Mouse (Mus musculus): Measurements from ENCODE around the gene Mtfr1l. TPM values are rescaled to one million over a fixed set of nuclear protein-coding genes. Genes with fewer than 3 reads are reported as not detected.

Mtfr1l gene
- 100 to 1,000 TPM in 1 of 3 experiments, 10 to 100 TPM in 2; 64.7 to 110 (median 89.2) TPM for polyA plus RNA-seq (2017; shearing (Covaris generic))

DNA sequence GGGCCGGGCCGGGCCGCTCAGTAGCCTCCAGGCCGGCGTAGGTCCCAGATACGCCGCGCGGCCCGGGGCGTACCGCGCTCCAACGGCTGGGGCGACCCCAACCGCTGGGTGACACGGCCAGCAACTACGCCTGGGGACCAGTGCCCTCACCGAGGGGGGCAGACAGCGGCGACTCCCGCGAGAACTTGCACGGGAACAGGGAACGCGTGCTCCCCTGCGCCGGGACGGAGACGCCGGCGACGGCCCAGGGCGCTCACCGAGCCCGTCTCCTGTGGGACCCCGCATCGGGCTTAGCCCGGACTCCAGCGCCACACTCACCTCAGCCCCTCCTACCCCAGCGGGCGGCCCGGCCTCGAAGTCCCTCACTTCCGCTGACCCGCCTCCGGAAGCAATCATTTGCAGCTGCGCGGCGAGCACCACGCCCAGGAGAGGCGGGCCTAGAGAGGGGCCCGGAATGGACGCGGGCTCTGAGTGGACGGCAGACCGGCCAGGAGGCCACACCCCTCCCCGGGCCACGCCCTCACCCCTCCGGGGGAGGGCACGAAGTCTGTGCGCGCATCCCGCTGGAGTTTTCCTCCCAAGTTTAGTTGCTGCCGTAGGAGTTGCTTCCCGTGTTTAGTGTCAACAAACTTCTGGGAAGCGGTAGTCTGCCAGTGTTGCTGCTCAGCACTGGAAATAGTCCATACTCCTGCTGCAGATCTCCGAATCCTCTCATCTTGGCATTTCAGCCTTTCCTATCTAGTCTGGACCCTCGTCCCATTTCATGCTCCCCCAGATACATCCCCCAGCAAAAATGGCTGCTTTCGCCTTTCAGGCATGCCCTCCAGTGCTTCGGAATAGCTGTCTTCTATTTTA is at the start of gene Mtfr1l:
Gene Mtfr1l (minus strand): TSS at position 456 of the 855 bp plus-strand sequence.
- ATAC-seq = peak; percentile 93

DNA sequence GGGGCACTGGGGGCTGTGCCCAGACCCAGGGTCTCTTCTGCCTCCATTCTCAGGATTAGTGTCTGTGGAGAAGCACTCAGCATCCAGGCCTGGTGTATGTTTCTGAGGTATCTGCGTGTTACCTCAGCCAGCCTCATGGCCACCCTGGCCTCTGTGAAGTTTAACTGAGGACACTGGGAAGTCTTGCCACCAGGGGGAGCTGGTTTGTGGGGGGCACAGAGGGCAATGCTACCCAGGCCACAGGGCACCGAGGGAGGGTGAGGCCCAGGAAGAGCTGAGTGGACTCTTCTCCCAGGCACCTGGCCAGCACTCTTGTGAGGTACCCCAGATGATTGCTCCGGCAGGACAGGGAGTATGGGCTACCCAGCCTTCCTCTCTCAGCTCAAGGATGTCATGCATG is 48.3 kb upstream of the Mtfr1l start:
- ATAC-seq = no peak

DNA sequence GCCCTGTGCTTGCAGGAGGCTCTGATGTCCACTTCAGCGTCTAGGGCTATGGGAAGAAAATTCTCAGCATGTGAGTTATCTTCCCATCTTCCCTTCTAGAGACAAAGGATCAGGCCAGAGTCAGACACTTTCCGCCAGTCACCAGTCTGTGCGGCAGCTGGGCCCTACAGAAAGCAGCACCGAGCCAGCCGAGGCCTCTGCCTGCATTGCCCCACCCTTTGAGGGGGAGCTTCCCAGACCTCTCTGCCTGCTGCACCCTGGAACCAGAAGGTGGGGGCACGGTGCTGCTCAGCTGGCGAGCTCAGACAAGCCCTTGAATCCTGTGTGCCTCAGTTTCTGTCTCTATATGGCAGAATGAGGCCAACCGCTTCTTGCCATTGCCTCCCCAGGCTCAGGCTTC is 46.2 kb upstream of the Mtfr1l start:
- ATAC-seq = no peak

DNA sequence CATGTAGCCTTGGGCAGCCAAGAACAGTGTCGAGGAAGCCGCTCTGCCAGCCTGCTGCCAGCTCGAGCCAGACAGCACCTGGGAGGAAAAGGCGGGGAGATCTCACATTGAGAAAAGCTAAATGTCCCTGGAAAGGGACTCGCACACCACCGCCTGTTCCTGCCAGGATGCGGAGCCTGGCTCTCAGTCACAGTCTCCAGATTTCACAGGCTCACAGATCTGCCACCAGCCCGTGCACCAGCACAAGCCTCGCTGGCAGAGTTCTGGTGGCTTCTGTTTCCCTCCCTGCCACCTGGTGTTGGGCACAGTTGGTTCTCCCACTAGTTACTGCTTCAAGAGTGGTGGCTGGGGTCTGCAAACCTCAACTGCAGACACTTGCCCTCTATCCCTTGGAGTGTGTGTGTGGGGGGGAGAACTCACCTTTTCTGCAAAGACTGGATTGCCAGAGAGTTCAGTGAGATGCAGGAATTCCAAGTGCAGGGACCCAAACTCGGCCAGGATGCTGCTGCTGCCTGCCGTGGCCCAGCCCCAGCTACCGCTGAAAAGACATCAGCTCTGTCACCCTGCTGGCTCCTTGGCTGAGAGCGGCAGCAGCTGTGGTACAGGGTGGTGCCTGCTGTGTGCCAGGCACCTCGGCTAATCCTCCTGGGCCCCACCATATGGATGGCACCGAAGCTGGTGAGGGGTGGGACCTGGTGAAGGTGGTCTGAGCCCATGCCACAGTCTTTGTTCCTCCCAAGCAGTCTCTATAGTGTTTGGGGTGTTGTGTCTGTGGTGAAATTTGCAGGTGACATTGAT is 45.4 kb upstream of the Mtfr1l start:
- no peak for ATAC-seq

DNA sequence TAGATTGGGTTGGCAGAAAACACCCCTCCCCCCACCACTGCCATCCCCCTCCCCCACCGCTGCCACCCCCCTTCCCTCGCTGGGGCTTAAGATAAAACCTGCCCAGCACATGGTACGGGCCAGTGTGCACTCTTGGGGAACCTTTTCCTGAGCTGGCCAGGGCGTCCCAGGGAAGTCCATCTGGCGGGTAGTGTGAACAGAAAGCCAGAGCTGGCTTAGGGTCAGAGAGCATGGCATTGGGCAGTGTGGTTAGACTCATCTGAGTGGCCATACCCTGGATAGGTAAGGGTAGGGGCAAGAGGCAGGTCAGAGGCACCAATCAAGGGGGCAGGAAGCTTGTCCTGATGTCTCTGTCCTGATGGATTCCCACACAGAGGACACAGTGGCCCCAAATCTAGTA is 44.4 kb upstream of the Mtfr1l start:
- no peak for ATAC-seq

DNA sequence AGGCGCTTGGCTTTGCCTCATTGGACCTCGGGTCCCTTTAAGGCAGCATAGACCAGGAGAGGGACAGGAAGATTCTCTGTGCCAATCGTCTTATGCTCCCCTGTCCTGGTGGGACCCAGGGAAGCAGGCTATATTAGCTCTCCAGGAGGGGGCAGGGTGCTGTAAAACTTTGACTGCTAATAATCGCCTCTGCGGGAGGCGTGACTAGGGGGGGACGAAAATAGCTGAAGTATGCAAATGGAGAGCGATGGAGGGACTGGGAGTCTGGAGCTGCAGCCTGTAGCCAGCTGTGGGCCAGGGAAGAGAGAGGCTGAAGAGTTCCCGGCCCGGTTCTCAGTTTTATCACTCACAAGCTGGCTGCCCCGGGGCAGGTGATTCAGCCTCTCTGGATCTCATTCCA is 44.0 kb upstream of the Mtfr1l start:
- ATAC-seq = no peak

DNA sequence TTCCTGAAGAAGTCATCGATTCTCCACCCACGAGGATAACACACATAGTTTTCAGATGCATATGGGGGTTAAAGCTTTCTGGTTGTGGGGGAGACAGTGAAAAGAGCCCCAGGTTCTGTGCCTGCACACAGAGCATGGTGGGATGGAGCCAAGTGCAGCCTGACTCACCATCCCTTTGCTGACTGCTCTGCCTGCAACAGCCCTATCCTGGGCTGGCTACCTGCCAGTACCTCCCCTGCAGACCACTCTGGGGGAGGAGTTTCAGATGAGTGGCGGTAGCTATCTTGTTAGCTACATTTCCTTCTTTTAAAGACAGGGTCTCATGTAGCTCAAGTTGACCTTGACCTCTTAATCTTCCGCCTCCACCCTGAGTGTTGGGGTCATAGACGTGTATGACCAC is 43.2 kb upstream of the Mtfr1l start:
- ATAC-seq = no peak

DNA sequence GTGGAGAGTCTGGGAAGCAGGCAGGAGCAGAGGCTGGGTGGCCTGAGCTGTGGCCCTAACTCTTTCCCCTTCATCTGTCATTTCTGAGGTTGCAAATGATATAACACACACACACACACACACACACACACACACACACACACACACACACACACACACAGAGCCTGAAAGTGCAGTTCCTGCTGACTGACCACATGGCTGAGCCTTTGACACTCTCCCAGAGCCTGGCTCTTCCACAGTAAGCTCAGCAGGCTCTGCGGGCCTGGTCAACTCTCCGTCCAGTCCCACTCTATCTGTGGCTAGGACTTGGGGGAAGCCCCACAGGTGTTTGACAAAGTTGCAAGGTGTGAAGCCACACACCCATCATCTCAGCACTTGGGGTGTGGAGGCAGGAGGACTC is 42.1 kb upstream of the Mtfr1l start:
- no peak for ATAC-seq

DNA sequence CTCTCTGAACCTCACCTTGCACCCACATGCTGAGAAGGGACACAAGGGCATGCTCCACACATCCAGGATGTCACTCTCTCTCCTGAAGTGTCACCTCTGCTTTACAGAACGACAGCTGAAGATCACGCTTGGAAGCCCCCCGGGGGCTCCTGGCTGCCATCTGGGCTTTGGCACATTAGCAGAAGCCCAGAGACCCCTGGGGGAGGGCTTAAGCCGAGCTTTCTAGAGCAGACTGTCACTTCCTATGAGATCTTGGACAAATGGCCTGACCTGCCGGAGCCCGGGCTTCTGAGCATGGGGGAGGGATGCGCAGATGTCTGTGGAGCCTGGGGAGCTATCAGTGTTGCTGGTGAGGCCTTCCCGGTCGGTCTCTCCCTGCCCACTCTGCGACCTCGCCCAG is 40.3 kb upstream of the Mtfr1l start:
- no peak for ATAC-seq

DNA sequence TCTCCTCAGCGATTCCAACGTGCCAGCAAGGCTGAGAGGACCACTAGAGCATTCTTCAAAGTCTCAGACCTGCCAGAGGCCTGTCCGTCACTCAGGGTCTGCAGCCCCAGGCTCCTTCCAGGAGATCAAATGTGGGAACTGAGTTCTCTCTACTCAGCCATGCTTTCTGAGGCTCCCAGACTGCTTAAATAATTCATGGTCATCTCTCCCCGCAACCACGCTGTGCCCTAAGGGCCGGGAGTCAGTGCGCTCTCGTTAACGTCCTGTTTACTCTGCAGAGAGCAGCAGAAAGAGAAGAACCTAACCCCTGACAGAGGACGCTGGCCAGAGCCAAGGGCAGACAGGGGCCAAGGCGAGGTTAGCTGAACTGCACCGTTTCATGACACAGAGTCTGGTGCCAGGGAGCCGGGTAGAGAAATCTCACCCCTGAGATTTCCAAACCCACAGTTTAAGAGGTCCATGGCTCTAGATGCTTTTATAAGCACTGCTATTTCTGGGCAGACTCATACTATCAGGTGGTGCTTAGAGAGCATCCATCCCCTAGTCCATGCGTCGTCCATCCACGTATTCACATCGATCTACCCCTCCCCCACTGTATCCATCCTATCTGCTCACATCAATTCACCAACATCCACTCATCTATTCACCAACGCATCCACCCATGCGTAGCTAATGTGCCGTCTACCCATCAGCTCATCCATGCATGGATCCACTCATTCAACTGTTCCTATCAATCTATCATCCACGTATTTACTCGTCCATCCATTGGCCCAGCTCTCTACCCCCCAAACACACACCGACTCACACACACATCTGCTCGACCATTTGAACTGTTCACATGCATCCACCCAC is 37.5 kb upstream of the Mtfr1l start:
- no peak for ATAC-seq

DNA sequence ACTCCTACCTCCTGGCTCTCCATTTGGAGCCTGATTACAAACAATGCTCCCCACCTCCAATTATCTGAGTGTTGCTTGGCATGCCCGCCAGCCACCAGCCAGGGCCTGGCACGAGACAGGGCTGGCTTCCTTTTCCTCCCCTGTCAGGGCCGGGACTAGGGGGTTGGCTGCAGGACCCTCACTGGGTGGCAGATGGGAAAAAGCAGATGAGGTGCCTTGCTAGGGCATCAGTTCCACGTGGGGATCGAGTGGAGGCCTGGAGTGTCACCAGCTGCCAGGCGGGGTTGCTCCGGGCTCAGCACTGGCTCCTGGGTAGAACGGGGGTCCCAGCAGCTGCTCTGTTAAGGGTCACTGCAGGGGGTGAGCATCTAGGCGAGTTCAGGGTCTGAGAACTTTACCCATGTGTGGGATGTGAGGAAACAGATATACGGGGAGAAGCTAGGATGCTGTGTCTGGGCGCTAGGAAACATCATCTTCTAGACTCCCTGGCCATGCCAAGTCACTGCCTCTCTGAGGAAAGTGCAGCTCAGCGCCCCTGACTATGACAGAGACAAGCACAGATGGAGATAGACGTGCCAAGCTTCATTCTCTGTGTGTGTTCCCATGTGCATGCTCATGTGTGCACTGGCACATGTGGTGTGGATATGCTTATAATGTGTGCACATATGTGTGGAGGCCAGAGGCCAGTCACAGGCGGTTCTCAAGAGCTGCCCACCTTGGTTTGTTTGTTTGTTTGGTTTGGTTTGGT is 35.7 kb upstream of the Mtfr1l start:
- ATAC-seq = no peak

DNA sequence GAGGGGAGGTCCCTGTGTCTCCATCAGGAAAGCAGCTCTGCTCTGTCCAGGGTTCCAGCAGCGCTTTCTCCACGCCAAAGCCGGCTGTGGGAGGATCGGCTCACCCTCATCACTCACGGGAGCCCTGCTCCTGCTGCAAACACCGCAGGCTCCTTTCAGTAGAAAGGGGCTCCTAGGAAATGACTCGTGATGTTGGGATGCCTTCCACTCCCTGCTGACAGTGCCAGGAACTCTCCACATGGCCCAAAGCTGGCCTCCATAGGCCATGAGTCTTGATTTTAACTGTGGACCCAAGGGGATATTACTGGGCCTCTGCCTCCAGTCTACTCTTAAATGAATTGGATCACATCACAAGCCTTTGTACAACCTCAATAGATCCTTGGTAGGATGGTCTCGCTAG is 34.6 kb upstream of the Mtfr1l start:
- ATAC-seq = no peak

DNA sequence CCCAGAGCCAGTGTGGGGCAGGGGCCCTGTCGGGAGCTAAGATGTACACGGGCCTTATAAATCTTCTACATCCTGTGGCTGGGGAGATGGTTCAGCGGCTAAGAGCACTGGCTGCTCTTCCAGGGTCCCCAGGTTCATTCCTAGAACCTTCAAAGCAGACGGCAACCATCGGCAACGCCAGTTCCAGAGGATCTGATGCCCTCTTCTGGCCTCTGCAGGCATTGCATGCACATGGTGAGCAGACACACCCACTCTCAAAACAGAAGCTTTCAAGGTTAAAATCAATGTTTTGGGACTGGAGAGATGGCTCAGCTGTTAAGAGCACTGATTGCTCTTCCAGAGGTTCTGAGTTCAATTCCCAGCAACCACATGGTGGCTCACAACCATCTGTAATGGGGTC is 34.0 kb upstream of the Mtfr1l start:
- ATAC-seq = no peak

DNA sequence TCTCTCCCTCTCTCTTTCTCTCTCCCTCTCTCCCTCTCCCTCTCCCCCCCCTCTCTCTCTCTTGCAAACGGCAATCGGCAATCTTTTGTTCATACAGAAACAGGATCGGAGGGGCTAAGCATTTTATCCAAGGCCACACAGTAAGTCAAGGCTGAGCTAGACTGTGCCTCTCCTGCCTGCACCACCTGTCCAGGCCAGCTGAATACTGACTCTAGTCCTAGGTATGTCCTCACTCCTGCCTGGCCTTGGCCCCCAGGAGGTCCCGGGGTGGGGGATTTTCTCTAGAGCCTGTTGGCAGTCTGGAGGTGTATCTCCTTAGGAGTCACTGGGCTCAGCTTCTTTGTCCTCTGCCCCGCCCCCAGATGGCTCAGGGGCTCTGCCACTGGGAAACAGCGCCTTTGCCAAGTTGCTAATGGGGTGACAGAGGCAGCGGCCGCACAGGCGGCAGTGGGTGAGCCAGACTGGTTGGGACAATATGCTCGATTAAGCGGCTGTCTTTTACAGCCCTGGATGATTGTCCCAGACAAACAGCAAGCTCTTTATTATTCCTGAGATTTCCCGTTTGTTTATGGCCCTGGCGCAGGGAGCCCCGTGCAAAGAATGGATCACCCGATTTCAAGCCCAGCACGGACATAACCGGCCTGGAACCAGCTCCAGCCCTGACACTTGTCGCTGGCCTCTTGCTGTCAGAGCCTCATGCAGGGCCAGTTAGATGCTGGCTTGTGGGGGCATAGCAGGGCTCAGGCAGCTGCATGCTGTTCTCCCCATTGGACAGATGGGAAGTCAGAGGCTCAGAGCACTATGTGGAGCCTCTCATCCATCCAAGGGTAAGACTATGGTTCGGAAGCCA is 32.4 kb upstream of the Mtfr1l start:
- no peak for ATAC-seq

DNA sequence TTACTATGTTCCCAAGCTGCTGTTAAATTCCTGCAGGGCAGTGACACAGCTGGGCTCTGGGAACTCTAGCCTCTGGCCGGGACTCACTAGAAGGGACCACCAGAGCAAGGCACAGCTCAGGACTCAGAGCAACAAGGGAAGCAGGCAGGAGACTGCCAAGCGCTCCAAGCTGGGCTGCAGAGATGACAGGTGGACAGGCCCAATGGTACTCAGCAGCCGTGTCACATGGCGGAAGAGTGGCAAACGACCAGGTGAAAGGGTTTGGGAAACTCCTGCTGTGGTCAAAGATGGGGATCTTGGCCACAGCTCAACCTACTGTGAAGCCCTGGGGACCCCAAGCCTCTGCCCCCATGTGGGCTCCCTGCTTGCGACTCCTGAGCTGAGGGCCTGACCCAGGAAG is 28.9 kb upstream of the Mtfr1l start:
- ATAC-seq = no peak

DNA sequence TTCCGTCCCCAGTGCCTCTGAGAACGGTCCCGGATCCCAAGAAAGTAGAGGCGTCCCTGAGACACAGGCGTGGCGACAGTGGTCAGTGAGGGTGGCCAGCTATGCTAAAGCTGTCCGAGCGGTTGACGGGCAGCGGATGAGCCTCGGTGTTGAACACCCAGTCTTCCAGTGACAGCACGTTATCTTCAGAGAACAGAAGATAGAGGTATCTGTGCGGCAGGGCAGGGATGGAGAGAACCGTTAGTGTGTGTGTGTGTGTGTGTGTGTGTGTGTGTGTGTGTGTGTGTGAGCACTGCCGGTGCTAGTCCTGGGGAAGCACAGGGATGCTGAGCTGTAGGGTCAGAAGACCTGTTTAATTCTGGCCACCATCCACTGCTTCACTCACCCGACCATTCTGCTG is 28.4 kb upstream of the Mtfr1l start:
- ATAC-seq = no peak

DNA sequence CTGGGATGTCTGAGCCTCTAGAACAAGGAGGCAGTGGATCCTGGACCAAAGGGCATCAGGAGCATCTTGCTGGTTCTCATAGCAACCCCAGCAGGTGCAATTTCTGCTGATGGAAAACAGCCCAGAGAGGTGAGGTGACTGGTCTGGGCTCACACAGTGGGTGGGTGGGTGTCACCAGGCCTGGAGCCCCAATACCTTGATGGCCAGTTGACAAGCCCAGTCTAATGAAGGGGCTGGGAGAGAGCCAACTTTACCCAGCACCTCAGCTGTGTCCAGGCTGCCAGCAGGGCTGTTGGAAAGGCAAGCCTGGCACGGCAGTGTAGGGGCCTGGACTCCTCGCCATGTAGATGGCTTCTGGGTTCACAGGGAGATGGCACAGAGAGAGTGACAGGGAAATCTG is 26.8 kb upstream of the Mtfr1l start:
- no peak for ATAC-seq

DNA sequence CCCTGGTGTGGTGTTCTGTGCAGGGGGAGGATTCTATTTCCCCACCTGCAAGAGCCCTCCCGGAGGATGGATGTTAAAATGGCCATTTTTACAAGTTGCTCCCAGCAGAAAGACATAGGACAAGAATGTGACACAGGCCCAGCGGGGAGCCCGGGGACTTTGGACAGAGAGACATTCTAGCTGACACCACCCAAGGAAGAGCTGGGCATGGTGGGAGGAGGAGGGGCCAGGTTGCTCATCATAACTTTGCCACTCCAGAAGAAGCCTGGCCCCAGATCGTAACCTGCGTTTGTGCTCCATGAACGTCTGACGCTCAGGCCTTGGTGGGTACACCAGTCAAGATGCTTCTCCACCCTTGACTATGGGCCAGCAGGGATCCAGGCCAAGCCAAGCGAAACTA is 25.5 kb upstream of the Mtfr1l start:
- no peak for ATAC-seq

DNA sequence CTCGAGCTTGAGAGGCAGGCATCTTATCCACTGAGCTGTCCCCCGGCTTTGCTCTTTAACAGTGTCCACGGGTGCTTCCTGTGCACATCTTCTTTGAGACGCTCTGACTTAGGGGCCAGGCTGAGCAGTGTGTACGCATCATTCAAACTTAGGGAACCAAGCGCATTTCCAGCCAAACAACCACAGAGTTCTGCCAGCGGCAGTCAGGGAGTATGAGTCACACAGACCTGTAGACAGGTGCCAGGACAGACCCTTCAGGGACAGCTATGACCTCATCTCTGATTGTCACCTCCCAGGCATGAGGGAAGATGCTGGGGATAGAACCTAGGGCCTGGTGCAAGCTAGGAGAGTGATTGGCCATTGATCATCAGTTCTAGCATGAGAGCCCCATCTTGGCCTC is 24.0 kb upstream of the Mtfr1l start:
- ATAC-seq = no peak

DNA sequence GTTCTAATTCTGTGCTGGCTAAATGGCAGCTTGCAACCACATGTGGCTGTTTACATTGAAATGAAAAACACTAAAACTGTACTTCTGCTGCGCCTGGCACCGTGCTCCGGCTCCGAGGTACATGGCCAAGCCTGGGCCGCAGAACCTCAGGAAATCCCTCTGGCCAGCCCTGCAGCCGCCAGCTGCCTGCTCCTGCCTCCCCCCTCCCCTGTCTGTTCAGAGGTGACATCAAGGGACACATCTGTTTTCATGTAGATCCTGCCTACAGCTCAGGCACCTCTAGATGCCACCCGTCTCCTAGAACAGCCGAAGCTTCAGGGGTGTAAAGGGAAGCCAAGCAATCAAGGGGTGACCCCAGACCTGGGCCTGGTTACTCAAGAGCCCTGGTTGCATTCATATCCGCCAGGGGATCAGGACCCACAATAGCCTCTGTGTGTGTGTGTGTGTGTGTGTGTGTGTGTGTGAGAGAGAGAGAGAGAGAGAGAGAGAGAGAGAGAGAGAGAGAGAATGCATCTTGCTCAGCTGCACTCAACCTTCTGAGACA is 23.5 kb upstream of the Mtfr1l start:
- ATAC-seq = no peak

DNA sequence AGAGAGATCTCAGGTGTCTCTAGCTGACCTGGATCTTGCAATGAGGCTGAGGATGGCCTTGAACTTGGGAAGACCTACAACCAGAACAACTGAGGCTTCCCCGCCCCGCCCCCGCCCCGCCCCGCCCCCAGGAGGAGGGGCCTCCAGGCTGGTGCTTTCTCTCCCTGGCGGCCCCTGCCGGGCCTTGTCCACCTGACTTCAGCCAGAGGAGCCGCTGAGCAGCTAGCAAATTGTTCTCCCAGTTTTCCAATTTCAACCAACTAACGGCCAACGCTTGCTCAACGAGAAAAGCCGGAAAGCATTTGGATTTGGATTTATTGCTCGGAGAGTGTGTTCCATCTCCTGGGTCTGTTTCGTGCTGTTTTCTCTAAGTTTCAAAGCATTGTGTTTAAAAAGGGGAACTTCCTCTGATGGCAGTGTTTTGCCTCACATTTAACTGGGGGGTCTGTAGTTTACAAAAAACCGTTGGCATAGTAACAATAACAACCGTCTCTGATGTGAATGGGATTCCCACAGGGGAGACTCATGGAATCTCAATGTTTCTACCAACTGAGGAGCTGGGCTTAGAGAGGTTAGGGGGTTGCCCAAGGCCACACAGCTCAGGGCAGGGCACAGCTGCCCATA is 22.6 kb upstream of the Mtfr1l start:
- ATAC-seq = no peak
